Mouse (Mus musculus) hindlimb bud, embryonic 11.5 days (tissue): ENCODE results near the gene 5730409E04Rik.
A peak's percentile ranks its signal among the peaks of the same experiment; 100 is the strongest.

Experiments used
- DNase-seq: peaks from one replicate; pipeline ENCODE4 v3.0.0-alpha.2; 2012; ENCODE audit warnings: low read depth, low spot score; ENCODE audit errors: extremely low spot score

The 5730409E04Rik gene

GRCm38 (mm10) chr4:126636330-126636729, 26.7 kb downstream of the 5730409E04Rik start:
- no peak for DNase-seq

- DNase-seq, result no peak
Observed at GRCm38 (mm10) chr4:126637446-126637845, 27.8 kb downstream of the 5730409E04Rik start.

GRCm38 (mm10) chr4:126639339-126639738, 29.7 kb downstream of the 5730409E04Rik start:
- DNase-seq, result no peak

- DNase-seq, result no peak
Observed at GRCm38 (mm10) chr4:126641901-126642300, 32.3 kb downstream of the 5730409E04Rik start.

DNA sequence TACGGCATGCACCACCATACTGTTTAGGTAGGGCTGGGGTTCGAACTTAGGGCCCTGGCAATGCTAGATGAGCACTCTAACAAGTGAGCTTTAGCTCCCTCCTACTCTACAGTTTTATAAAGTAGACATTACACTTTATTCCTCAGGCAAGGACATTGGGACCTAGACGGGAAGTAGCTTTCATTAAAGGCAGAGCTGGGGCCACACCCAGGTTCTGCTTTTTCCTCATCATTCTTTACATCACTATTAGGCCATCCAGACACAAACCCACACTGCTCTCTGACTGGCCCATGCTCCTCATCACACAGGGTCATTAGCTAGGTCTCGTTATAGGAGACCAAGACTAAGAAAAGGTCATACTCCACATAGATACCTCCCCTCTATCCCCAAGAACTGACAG, 34.2 kb downstream of the 5730409E04Rik start:
- DNase-seq, result no peak

DNA sequence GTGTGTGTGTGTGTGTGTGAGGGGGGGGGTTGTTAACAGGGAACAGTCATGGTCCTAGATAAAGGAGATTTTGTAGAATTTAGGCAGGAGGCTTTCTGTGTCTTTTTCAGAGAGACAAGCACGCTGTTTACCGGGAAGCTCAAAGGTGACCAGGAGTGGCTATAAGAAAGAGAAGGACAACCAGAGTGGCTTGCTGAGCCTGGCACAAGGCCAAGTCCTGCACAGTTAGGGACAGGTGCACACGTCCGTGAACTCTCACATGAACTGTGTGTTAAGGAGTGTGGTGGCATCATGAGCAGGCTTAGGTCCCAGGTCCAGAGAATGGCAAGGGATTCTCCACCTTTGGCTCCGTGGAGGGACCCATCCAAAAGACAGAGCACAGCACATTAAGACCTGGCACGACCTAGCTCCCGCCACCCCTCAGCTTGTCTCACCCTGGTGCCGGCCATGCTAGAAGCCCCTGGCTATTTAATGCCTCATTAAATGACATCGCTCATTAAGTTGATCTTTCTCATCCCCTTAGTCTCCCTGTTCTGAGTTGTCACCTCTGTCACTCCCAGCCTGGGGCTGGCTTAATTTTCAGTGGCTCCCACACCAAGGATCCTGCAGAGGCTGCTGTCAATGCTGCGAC, 34.8 kb downstream of the 5730409E04Rik start:
- no peak for DNase-seq

DNA sequence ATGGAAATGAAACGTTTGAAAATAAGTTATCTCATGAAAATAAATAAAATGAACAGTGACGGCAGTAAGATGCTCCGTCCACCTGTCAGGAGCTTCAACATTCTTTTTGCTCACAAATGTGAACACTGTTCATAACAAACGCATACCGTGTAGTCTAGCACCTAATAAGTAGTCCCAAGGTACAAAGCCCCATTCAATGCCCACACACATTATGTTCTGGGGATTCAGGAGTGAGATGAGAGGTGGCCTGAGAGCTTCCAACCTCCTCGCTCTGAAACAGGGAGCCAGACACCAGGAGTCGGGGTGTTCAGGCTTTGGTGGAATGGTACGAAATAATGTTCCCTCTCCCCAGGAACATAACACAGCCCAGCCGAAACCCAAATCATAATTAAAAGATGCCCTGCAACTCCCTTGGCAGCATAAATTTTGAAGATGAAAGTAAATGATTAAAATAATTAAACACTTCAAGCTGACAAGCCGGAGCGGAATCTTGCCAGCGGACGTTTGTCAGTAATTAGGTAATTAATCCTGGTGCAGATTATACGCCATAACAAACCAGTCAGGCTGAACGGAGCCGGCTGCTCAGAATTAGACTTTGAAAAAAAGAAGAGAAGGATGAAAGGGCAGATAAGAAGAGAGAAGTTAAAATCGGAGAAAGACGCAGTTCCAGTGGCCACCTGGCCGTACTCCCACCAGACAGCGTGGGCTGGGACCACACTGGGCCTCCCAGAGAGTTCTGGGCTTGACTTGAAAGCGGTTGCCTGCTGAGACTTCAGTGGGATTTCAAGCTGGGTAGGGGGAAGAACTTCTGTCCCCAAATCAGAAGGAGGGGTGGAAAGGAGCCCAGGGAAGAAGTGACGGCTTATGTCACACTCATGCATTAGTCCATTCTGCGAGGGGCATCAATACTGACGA, 38.6 kb downstream of the 5730409E04Rik start:
- no peak for DNase-seq

DNA sequence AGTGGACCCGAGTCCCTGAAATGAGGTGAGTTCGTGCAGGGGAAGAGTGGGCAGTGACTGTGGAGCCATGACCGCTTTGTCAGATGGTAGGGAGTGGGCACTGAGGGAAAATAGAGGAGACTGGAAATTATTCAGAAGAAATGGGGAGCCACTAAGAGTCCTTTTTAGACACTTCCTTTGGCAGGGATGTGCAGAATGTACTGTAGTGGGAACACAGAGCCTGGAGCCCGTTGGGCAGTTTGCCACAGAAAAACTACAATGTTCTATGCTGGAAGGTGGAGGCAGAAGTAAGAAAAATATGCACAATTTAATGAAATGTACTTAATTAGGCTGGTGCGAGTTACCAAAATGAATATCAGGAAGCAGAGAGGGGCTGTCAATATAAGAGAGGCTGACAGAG, 43.5 kb downstream of the 5730409E04Rik start:
- DNase-seq, result no peak

DNA sequence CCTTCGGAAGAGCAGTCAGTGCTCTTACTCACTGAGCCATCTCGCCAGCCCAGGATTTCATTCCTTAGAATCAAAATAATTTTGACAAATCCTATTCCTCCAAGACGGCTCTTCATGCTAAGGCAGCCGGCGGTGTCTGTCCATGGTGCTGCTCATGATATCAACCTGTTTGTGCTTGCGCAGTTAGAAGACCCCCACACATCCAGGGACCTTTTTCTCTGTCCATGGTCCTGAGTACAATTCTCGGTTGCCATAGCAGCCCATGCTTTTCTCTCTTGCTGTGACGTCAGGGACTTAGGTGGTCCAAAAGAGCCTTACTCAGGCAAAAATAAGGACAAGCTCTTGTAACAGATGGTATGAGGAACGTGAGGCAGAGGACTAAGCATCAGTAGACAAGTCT, 45.7 kb downstream of the 5730409E04Rik start:
- peak; percentile 81 for DNase-seq

GRCm38 (mm10) chr4:126661249-126661648, 51.6 kb downstream of the 5730409E04Rik start:
- DNase-seq, result no peak
